Mouse (Mus musculus) lung, adult 2 months (tissue): ENCODE data around the gene Phykpl. TPM values are rescaled to one million over a fixed set of nuclear protein-coding genes. Genes with fewer than 3 reads are reported as not detected.

Experiments used
- DNase-seq: peaks from one replicate; pipeline ENCODE4 v3.0.0; 2022
- H3K4me1 ChIP-seq: fragments of 200-500 bp; 2 replicates; pipeline ENCODE4 v1.6.1; 2011; ENCODE audit warnings: low read length; ENCODE audit not compliant: control insufficient read depth, insufficient read depth
- H3K4me3 ChIP-seq: fragments of 200-500 bp; replicated peaks from 2 replicates; pipeline ENCODE3; 2011; ENCODE audit warnings: low read depth, mild to moderate bottlenecking, control low read depth, low read length; ENCODE audit errors: extremely low read depth
- CTCF ChIP-seq: fragments of 200-500 bp; IDR thresholded peaks from 2 replicates; pipeline ENCODE4 v1.5.1; 2011; ENCODE audit warnings: mild to moderate bottlenecking, low read length, control low read depth; ENCODE audit not compliant: insufficient read depth
- POLR2A ChIP-seq: fragments of 200-500 bp; IDR thresholded peaks from 2 replicates; pipeline ENCODE4 v1.6.1; 2011; ENCODE audit warnings: low read depth, mild to moderate bottlenecking, control low read depth, low read length, borderline replicate concordance; ENCODE audit errors: extremely low read depth
- WGBS: fragments of 180-500 bp; shearing (Covaris S2); methylation state at CpG from one replicate; pipeline ENCODE4 v1.1.7; 2018; 5-methylcytosine and 5-hydroxymethylcytosine counted together
- polyA plus RNA-seq: library from polyadenylated mRNA; depleted of rRNA; stranded (reverse); fragments of >200 nt; gene quantifications from 2 replicates; pipeline ENCODE4 v1.2.3, GENCODE M21; 2012; rRNA removed

Phykpl gene
- polyA plus RNA-seq, 1 experiment: 25.4 TPM

DNA sequence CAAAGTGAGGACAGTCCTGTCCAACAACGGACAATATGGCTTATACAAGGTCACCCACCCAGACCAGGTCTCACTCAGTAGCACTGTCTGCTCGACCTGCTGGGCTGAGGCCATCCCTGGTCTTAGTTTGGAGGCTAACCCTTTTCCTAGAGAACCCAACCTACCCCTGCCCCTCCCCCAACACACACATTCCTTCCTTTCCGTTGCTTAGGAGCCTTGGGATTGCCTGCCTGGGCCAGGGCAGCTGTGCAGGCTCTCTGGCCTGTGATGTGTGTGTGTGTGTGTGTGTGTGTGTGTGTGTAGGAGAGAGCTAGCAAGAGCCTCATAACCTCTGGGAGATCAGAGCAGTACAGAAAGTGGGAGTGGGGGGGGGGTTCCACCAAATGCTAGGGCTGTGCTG lies 64.0 kb downstream of the Phykpl start:
- Histone ChIP-seq H3K4me3 (peak overlapping the region; percentile 72), H3K4me1 (peaks cover 10% of the 10 kb centered on the region; the same call in 1 of the 2 replicates)
- WGBS: 36% methylated on average over 3 of the region's 3 CpGs
- no peak for DNase-seq
- TF ChIP-seq POLR2A: no peak
- no peak for TF ChIP-seq CTCF

DNA sequence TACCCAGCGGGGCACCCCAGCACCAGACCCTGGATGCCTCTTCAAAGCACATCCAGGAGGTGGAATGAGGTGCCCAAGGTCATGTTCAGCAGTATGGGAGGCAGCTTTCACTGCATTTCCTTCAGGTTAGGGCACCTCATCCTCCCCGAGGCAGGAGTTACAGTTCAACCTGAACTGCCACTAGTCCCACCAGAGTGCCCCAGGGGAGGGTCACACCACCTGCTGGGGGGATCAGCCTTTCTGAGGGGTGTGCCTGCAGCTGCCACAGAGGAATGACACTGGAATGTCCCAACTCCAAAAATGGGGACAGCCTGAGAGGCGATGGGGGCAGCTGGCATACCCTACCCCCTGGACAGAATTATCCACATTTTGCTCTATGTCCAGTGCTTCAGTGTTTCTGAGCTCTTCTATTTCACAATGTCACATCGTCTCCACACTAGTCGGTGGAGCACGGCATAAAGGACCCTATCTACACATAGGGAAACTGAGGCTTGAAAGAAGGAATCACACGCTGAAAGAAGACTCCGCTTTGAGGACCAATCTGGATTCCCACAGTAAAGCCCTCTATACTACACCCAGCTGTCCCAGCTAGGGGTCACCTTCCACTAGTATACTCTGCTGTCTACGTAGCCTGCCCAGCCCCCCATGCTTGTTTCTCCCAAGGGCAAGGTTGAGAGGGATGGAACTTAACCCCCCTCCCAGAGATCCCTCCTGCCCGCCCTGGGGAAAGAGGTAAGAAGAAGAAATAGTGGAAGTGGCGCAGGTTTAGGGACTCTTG lies 64.7 kb downstream of the Phykpl start:
- DNase-seq: no peak
- WGBS: 45% methylated on average over 11 of the region's 11 CpGs
- Histone ChIP-seq H3K4me3 (peak overlapping the region; percentile 72), H3K4me1 (peaks cover 8% of the 10 kb centered on the region; the same call in 1 of the 2 replicates)
- TF ChIP-seq POLR2A (no peak), CTCF (no peak)

DNA sequence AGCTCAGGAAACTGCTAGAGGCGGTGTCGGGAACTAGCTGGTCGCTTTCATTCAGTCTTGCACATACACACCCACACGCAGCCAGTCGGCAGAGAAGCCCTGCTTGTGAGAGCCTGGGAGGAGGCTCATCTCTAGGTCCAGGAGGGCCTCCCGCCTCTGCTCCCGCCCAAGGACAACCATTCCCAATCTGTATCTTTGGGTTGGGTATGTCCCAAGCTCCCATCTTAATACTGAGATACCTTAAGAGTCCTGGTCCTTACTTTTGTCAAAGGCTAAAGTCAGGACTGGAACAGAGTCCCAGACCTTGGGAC lies 65.3 kb downstream of the Phykpl start:
- WGBS: 7% methylated on average over 7 of the region's 7 CpGs
- H3K4me1 ChIP-seq: peaks cover 11% of the 10 kb centered on the region; the same call in 1 of the 2 replicates
- TF ChIP-seq CTCF (no peak), POLR2A (no peak)
- peak overlapping the region; percentile 72 for H3K4me3 ChIP-seq
- no peak for DNase-seq

DNA sequence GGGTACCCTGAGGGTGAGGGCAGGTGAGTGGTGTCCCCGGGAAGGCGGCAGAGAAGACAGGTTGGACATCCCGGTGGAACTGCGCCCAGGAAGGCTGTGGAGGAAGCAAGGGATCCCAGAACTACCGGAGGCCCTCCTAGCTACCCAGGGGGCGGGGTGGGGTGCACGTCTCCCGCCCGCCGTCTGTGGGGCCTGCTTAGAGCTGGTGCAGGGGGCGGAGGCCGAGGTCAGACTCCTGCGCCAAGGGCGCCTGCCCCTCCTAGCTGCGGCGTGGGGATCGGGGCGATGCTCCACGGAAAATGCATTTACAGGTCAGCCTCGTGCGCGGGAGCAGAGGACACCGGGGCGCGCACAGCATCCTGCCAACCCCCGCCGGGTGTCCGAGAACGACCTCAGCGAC lies 65.7 kb downstream of the Phykpl start:
- H3K4me1 ChIP-seq: peaks cover 10% of the 10 kb centered on the region; the same call in 1 of the 2 replicates
- WGBS: 1% methylated on average over 30 of the region's 30 CpGs
- H3K4me3 ChIP-seq: peak overlapping the region; percentile 72
- TF ChIP-seq POLR2A: 0 out of 2 replicates have a peak, but pooled peaks have one; percentile 10
- no peak for TF ChIP-seq CTCF
- DNase-seq: no peak

DNA sequence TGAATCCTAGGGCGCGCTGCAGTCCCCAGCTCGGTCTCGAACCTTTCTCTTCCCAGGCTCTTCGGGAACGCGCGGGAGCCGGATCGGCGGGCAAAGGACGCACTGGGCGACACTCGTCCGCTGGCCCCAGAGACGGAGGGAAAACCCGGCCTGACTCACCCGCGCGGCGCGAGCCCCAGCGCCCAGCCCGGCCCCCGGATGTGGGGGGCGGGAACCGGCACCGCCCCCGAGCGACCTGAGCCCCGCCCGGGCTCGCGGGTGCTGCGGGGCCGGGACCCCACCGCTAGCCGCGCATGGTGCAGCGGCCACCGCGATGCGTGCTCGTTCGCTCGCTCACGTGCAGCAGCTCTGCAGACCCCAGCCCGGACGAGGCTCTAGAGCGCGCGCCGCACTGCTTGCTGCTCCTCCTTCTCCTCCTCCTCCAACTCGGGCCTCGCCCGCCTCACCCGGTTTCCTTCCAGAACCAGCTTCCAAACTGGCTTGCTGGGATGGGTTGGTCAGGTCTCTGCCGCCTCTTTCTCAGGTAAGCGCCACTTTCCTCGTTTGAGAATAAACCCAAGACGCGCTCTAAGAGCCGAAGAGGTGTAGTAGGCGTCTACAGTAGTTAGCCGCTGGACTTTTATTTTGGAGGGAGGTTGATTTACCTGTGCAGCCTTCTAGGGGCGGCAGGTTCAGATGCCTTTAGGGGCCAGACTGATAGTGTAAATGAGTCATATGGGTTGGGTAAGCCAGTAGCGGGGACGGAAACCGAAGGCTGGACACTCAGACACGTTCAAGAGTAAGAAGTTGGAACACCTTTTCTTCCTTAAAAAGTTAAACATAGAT lies 66.3 kb downstream of the Phykpl start, which contains the start of the genes N4bp3 and D930048N14Rik:
N4bp3 (minus strand) TSS at position 152 of the 825 bp plus-strand sequence.
D930048N14Rik (plus strand) TSS at position 264 of the 825 bp plus-strand sequence.
- TF ChIP-seq CTCF: no peak
- TF ChIP-seq POLR2A: peak; percentile 59
- peak; percentile 82 for DNase-seq
- Histone ChIP-seq H3K4me3 (peak within 1 kb of the TSS; percentile 72), H3K4me1 (peaks cover 6% of the 10 kb centered on the region; the same call in 1 of the 2 replicates)
- 2% methylated on average over 69 of the region's 70 CpGs for WGBS

GRCm38 (mm10) chr11:51652889-51653418 lies 68.4 kb downstream of the Phykpl start:
- Histone ChIP-seq H3K4me1 (peaks cover 3% of the 10 kb centered on the region; the same call in 1 of the 2 replicates), H3K4me3 (no peak overlapping the region)
- no peak for DNase-seq
- WGBS: 93% methylated on average over 4 of the region's 4 CpGs
- no peak for TF ChIP-seq POLR2A
- TF ChIP-seq CTCF: no peak

- TF ChIP-seq CTCF (no peak), POLR2A (no peak)
- 85% methylated on average over 6 of the region's 6 CpGs for WGBS
- Histone ChIP-seq H3K4me1 (peaks cover 9% of the 10 kb centered on the region), H3K4me3 (no peak overlapping the region)
- DNase-seq: no peak
Observed at GRCm38 (mm10) chr11:51653736-51654135, 69.2 kb downstream of the Phykpl start.

Other genes with a start within 250 kb of the Phykpl start
- gene Hnrnpab, start 22.1 kb downstream of the Phykpl start, polyA plus RNA-seq: 174 and 289 TPM in 2 replicates
- gene Nhp2, start 35.0 kb downstream of the Phykpl start, polyA plus RNA-seq: 22.6 and 33.3 TPM in 2 replicates
- 64.9 and 65.8 TPM in 2 replicates for gene Rmnd5b, start 51.1 kb downstream of the Phykpl start, polyA plus RNA-seq
- 43.7 and 45.9 TPM in 2 replicates for gene N4bp3, start 66.1 kb downstream of the Phykpl start, polyA plus RNA-seq
- 9.1 and 13.2 TPM in 2 replicates for gene D930048N14Rik, start 66.2 kb downstream of the Phykpl start, polyA plus RNA-seq
- gene 0610009B22Rik, start 104.1 kb downstream of the Phykpl start, polyA plus RNA-seq: 6.9 and 8.3 TPM in 2 replicates
- gene Sec24a, start 178.9 kb downstream of the Phykpl start, polyA plus RNA-seq: 11.9 and 12.9 TPM in 2 replicates
- gene Sar1b, start 178.9 kb downstream of the Phykpl start, polyA plus RNA-seq: 13.1 and 24.9 TPM in 2 replicates